Mouse (Mus musculus) liver, embryonic 14.5 days (tissue): ENCODE results near the gene Dpp6.

Experiments used
- CTCF ChIP-seq: IDR thresholded peaks from 2 replicates; pipeline ENCODE4 v1.5.1; 2016; ENCODE audit warnings: antibody characterized with exemption, low read depth, control low read depth
- EP300 ChIP-seq: IDR thresholded peaks from 2 replicates; pipeline ENCODE4 v1.6.1; 2016; ENCODE audit warnings: antibody characterized with exemption, low read depth

GRCm38 (mm10) chr5:26932413-26933122 is 115.6 kb downstream of the Dpp6 start:
- no peak for TF ChIP-seq EP300
- no peak for TF ChIP-seq CTCF
